Comparison of ENCODE assay signal across 51 mouse cellular contexts in genomic region chr11:101656356-101656755, GRCm38 (mm10). TPM values are rescaled to one million over a fixed set of nuclear protein-coding genes. Genes with fewer than 3 reads are reported as not detected.
"Had no signal": no experiment of that assay in that cellular context is flagged by ENCODE, and none has a peak within 500 bp of the region (broad histone marks: within the 10 kb centered on the region; RNA-seq: fewer than 3 reads in every experiment).

No protein-coding gene starts in this region.

- H3K9ac ChIP-seq: heart, embryonic 12.5 days; heart, embryonic 13.5 days; heart, embryonic 15.5 days; hindbrain, embryonic 12.5 days; hindbrain, embryonic 13.5 days; hindbrain, embryonic 14.5 days; hindbrain, embryonic 15.5 days; intestine, embryonic 15.5 days; kidney, embryonic 15.5 days had no signal

- H3K27ac ChIP-seq: heart, embryonic 13.5 days; heart, embryonic 15.5 days; intestine, embryonic 15.5 days; kidney, postnatal 0 days; layer of hippocampus, adult 2 months had no signal

- H3K4me2 ChIP-seq: heart, embryonic 11.5 days; heart, embryonic 12.5 days; heart, embryonic 13.5 days; heart, embryonic 15.5 days; hindbrain, embryonic 12.5 days; hindbrain, embryonic 13.5 days; hindbrain, embryonic 14.5 days; hindbrain, embryonic 15.5 days; intestine, embryonic 15.5 days; kidney, embryonic 15.5 days had no signal

- H3K36me3 ChIP-seq: heart, embryonic 10.5 days; heart, embryonic 12.5 days; heart, embryonic 13.5 days; heart, embryonic 15.5 days; hindbrain, embryonic 10.5 days; hindbrain, embryonic 12.5 days; hindbrain, embryonic 13.5 days; hindbrain, embryonic 15.5 days; intestine, embryonic 15.5 days; kidney, embryonic 15.5 days had no signal

- ATAC-seq: hindbrain, embryonic 16.5 days; hindbrain, postnatal 0 days; inflammation-experienced regulatory T-cells, adult 6 months; intestine, embryonic 15.5 days; intestine, embryonic 16.5 days; intestine, postnatal 0 days had no signal

- H3K4me3 ChIP-seq: heart, embryonic 10.5 days; heart, embryonic 12.5 days; heart, embryonic 13.5 days; heart, embryonic 15.5 days; hindbrain, embryonic 10.5 days; hindbrain, embryonic 12.5 days; hindbrain, embryonic 13.5 days; hindbrain, embryonic 15.5 days; intestine, embryonic 15.5 days; kidney, embryonic 15.5 days; layer of hippocampus, adult 2 months had no signal

- H3K9me3 ChIP-seq: heart, embryonic 10.5 days; heart, embryonic 12.5 days; heart, embryonic 13.5 days; heart, embryonic 15.5 days; hindbrain, embryonic 10.5 days; hindbrain, embryonic 12.5 days; hindbrain, embryonic 13.5 days; hindbrain, embryonic 15.5 days; intestine, embryonic 15.5 days; kidney, embryonic 15.5 days had no signal

- H3K27me3 ChIP-seq: heart, embryonic 12.5 days; heart, embryonic 13.5 days; hindbrain, embryonic 12.5 days; hindbrain, embryonic 13.5 days; hindbrain, embryonic 15.5 days had no signal

- DNase-seq: heart, postnatal 10 days; heart, postnatal 14 days; heart, postnatal 36 days; heart, postnatal 4 days; kidney, adult 11 months; kidney, adult 18-20 months; kidney, adult 2 months; kidney, adult 8-10 months; kidney, adult 9 months; kidney, postnatal 10 days; kidney, postnatal 14 days; kidney, postnatal 25 days; kidney, postnatal 36 days; kidney, postnatal 4 days; layer of hippocampus, adult 9-11 months; layer of hippocampus, postnatal 36 days had no signal

RNA-seq across cellular contexts. Expression of gene Gm11634, which starts 57.3 kb away (rescaled TPM):
- total RNA-seq: heart, adult 8-10 months; heart, postnatal 10 days; heart, postnatal 14 days; heart, postnatal 25 days; heart, postnatal 36 days; heart, postnatal 4 days; hematopoietic stem cell, adult 5-6 weeks; hindbrain, postnatal 0 days; layer of hippocampus, adult 18-20 months; layer of hippocampus, adult 2 months; layer of hippocampus, adult 8-10 months; layer of hippocampus, postnatal 10 days; layer of hippocampus, postnatal 14 days; layer of hippocampus, postnatal 25 days; layer of hippocampus, postnatal 36 days had no signal
- polyA plus RNA-seq: heart, embryonic 10.5 days; heart, embryonic 11.5 days; heart, embryonic 12.5 days; heart, embryonic 13.5 days; heart, embryonic 14.5 days; heart, embryonic 15.5 days; heart, embryonic 16.5 days; heart, postnatal 0 days; hindbrain, embryonic 10.5 days; hindbrain, embryonic 11.5 days; hindbrain, embryonic 12.5 days; hindbrain, embryonic 13.5 days; hindbrain, embryonic 14.5 days; hindbrain, embryonic 15.5 days; hindbrain, embryonic 16.5 days; hindbrain, postnatal 0 days; intestine, embryonic 14.5 days; intestine, embryonic 15.5 days; intestine, embryonic 16.5 days; kidney, adult 2 months; kidney, embryonic 14.5 days; kidney, embryonic 15.5 days; kidney, embryonic 16.5 days; large intestine, adult 2 months had no signal
